Mouse (Mus musculus): ENCODE results near the gene Sugct.

The Sugct gene

GRCm38 (mm10) chr13:17671122-17671521 lies 24.2 kb downstream of the Sugct start:
- TF ChIP-seq GATA4 (IDR thresholded peaks at IDR 0.05; ENCODE audit: insufficient replicate concordance, low read length): no peak

GRCm38 (mm10) chr13:17667380-17667779 lies 28.0 kb downstream of the Sugct start:
- TF ChIP-seq GATA4 (IDR thresholded peaks at IDR 0.05; ENCODE audit: insufficient replicate concordance, low read length): no peak

- no peak for TF ChIP-seq GATA4 (IDR thresholded peaks at IDR 0.05; ENCODE audit: insufficient replicate concordance, low read length)
Observed at GRCm38 (mm10) chr13:17642294-17642693, 53.1 kb downstream of the Sugct start.

- TF ChIP-seq GATA4 (IDR thresholded peaks at IDR 0.05; ENCODE audit: insufficient replicate concordance, low read length): no peak
Observed at GRCm38 (mm10) chr13:17638008-17638407, 57.3 kb downstream of the Sugct start.

- TF ChIP-seq GATA4 (IDR thresholded peaks at IDR 0.05; ENCODE audit: insufficient replicate concordance, low read length): no peak
Observed at GRCm38 (mm10) chr13:17627108-17627507, 68.2 kb downstream of the Sugct start.

GRCm38 (mm10) chr13:17624976-17625375 lies 70.4 kb downstream of the Sugct start:
- TF ChIP-seq GATA4 (IDR thresholded peaks at IDR 0.05; ENCODE audit: insufficient replicate concordance, low read length): no peak

GRCm38 (mm10) chr13:17606217-17606616 lies 89.1 kb downstream of the Sugct start:
- no peak for TF ChIP-seq GATA4 (IDR thresholded peaks at IDR 0.05; ENCODE audit: insufficient replicate concordance, low read length)

- no peak for TF ChIP-seq GATA4 (IDR thresholded peaks at IDR 0.05; ENCODE audit: insufficient replicate concordance, low read length)
Observed at GRCm38 (mm10) chr13:17604670-17605069, 90.7 kb downstream of the Sugct start.

GRCm38 (mm10) chr13:17603756-17604155 lies 91.6 kb downstream of the Sugct start:
- TF ChIP-seq GATA4 (IDR thresholded peaks at IDR 0.05; ENCODE audit: insufficient replicate concordance, low read length): no peak

GRCm38 (mm10) chr13:17585267-17585913 lies 110.0 kb downstream of the Sugct start:
- TF ChIP-seq GATA4 (IDR thresholded peaks at IDR 0.05; ENCODE audit: insufficient replicate concordance, low read length): no peak

- TF ChIP-seq GATA4 (IDR thresholded peaks at IDR 0.05; ENCODE audit: insufficient replicate concordance, low read length): no peak
Observed at GRCm38 (mm10) chr13:17584804-17585203, 110.5 kb downstream of the Sugct start.

GRCm38 (mm10) chr13:17581684-17582083 lies 113.7 kb downstream of the Sugct start:
- TF ChIP-seq GATA4 (IDR thresholded peaks at IDR 0.05; ENCODE audit: insufficient replicate concordance, low read length): no peak

GRCm38 (mm10) chr13:17559357-17559756 lies 136.0 kb downstream of the Sugct start:
- no peak for TF ChIP-seq GATA4 (IDR thresholded peaks at IDR 0.05; ENCODE audit: insufficient replicate concordance, low read length)

GRCm38 (mm10) chr13:17536341-17536740 lies 159.0 kb downstream of the Sugct start:
- no peak for TF ChIP-seq GATA4 (IDR thresholded peaks at IDR 0.05; ENCODE audit: insufficient replicate concordance, low read length)

GRCm38 (mm10) chr13:17534871-17535270 lies 160.5 kb downstream of the Sugct start:
- no peak for TF ChIP-seq GATA4 (IDR thresholded peaks at IDR 0.05; ENCODE audit: insufficient replicate concordance, low read length)

GRCm38 (mm10) chr13:17534469-17534868 lies 160.9 kb downstream of the Sugct start:
- no peak for TF ChIP-seq GATA4 (IDR thresholded peaks at IDR 0.05; ENCODE audit: insufficient replicate concordance, low read length)

GRCm38 (mm10) chr13:17511184-17511778 lies 184.1 kb downstream of the Sugct start:
- TF ChIP-seq GATA4 (IDR thresholded peaks at IDR 0.05; ENCODE audit: insufficient replicate concordance, low read length): no peak
